Mouse (Mus musculus): ENCODE data around the gene Pfdn5. TPM values are rescaled to one million over a fixed set of nuclear protein-coding genes. Genes with fewer than 3 reads are reported as not detected.
A peak's percentile ranks its signal among the peaks of the same experiment; 100 is the strongest.

Pfdn5 gene
- 172 and 179 TPM in 2 replicates for polyA plus RNA-seq (2015; fragmentation: Nextera tagmentation; extraction: Ambion mirVana)

- under 1% methylated on average over 40 of the region's 40 CpGs for WGBS (ENCODE audit: insufficient replicate concordance)
- peak; percentile 65 for TF ChIP-seq CTCF (IDR thresholded peaks at IDR 0.05; ENCODE audit: low read depth)
- TF ChIP-seq EP300 (IDR thresholded peaks at IDR 0.05; ENCODE audit: low read depth) = no peak
- Histone ChIP-seq H3K4me3 (ENCODE audit: low read depth, low read length) (peak within 1 kb of the TSS; percentile 83), H3K4me1 (ENCODE audit: insufficient read depth) (peaks cover 7% of the 10 kb centered on the region; the same call in 1 of the 2 replicates), H3K36me3 (replicated peaks; ENCODE audit: insufficient read depth, low read length) (peaks cover 29% of the 10 kb centered on the region), H3K27ac (ENCODE audit: low read depth) (peak within 1 kb of the TSS; percentile 55), H3K9me3 (ENCODE audit: low read length) (no peaks in the 10 kb centered on the region), H3K9ac (replicated peaks) (peak within 1 kb of the TSS; percentile 82), H3K27me3 (ENCODE audit: insufficient read depth, low read length) (no peaks in the 10 kb centered on the region), H3K4me2 (ENCODE audit: low read depth, low read length) (peak within 1 kb of the TSS; percentile 79)
- ATAC-seq (peak; percentile 95), DNase-seq (peak; percentile 89)
These were observed at the start of gene Pfdn5 for GRCm38 (mm10) chr15:102326022-102326576. Gene Pfdn5 (plus strand): TSS chr15:102326116.

DNA sequence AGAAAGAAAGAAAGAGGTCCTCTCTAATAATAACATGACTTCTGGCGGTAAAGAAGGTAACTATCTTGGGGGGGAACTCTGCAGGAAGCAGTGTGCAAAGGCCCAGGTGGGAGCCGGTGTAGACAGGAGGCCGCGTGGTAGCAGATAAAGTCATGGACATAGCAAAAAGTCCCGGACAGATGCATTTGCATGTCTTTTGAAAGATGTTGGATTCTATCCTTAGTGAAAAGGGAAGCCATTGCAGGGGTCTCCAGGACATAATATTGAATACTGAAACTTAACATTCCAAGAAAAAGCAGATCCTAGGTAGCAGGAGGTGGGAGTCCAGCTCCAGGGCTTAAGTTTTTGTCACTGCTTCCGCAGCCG lies 47.2 kb upstream of the Pfdn5 start:
- ATAC-seq (no peak), DNase-seq (no peak)
- TF ChIP-seq EP300 (IDR thresholded peaks at IDR 0.05; ENCODE audit: low read depth) (no peak), CTCF (IDR thresholded peaks at IDR 0.05; ENCODE audit: low read depth) (no peak)
- Histone ChIP-seq H3K9me3 (ENCODE audit: low read length) (no peaks in the 10 kb centered on the region), H3K27me3 (ENCODE audit: insufficient read depth, low read length) (0 out of 2 replicates have a peak, but pooled peaks cover 1% of the 10 kb centered on the region), H3K4me2 (ENCODE audit: low read depth, low read length) (peak overlapping the region; percentile 85), H3K4me3 (ENCODE audit: low read depth, low read length) (peak overlapping the region; percentile 69), H3K4me1 (ENCODE audit: insufficient read depth) (peaks cover 27% of the 10 kb centered on the region), H3K27ac (ENCODE audit: low read depth) (peak overlapping the region; percentile 70), H3K9ac (replicated peaks) (peak overlapping the region; percentile 81), H3K36me3 (replicated peaks; ENCODE audit: insufficient read depth, low read length) (peaks cover 7% of the 10 kb centered on the region; the same call in 1 of the 2 replicates)
- 29% methylated on average over 7 of the region's 7 CpGs for WGBS (ENCODE audit: insufficient replicate concordance)

DNA sequence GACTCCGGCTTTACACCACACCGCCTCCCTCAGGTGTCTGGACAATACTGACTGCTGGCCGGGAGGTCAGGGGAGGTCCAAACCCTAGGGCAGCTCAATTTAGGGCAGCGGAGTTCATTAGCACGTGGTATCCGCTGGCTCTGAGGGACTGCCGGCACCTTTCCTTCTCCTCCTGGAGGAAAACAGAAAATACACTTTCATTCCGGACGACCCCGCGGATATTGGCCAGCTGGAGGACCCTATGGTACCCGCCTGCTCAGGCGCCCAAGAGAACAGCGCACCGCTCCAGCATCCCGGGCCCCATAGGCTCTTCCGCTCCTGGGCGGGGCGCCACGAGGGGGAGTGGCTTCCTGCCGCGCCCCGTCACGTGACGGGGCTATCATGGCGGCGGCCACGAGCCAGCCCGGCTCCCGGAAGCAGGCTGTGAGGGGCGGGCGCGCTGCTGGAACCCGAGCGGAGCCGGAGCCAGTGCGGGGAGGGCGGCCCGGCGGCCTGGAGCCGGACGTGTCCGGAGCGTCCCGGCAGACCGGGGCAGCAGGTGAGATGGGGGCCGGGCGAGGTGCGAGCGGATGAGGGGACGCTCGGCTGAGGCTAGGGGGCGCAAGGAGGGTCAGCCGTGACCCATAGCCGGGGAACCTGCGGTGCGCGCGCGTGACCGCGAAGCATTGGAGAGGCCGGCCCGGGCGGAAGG lies 46.7 kb upstream of the Pfdn5 start, which contains the start of gene Mfsd5:
Mfsd5 (plus strand) TSS at position 363 of the 691 bp plus-strand sequence.
- peak; percentile 96 for DNase-seq
- peak; percentile 95 for ATAC-seq
- H3K9me3 ChIP-seq (ENCODE audit: low read length) = no peaks in the 10 kb centered on the region
- H3K9ac ChIP-seq (replicated peaks) = peak within 1 kb of the TSS; percentile 81
- peak within 1 kb of the TSS; percentile 85 for H3K4me2 ChIP-seq (ENCODE audit: low read depth, low read length)
- peak within 1 kb of the TSS; percentile 69 for H3K4me3 ChIP-seq (ENCODE audit: low read depth, low read length)
- peaks cover 27% of the 10 kb centered on the region for H3K4me1 ChIP-seq (ENCODE audit: insufficient read depth)
- H3K27ac ChIP-seq (ENCODE audit: low read depth) = peak within 1 kb of the TSS; percentile 70
- no peaks in the 10 kb centered on the region for H3K27me3 ChIP-seq (ENCODE audit: insufficient read depth, low read length)
- H3K36me3 ChIP-seq (replicated peaks; ENCODE audit: insufficient read depth, low read length) = peaks cover 7% of the 10 kb centered on the region; the same call in 1 of the 2 replicates
- TF ChIP-seq CTCF (IDR thresholded peaks at IDR 0.05; ENCODE audit: low read depth) = peak; percentile 53
- no peak for TF ChIP-seq EP300 (IDR thresholded peaks at IDR 0.05; ENCODE audit: low read depth)
- 1% methylated on average over 56 of the region's 65 CpGs for WGBS (ENCODE audit: insufficient replicate concordance)

- Histone ChIP-seq H3K4me3 (ENCODE audit: low read depth, low read length) (peak overlapping the region; percentile 69), H3K9ac (replicated peaks) (peak overlapping the region; percentile 81), H3K36me3 (replicated peaks; ENCODE audit: insufficient read depth, low read length) (peaks cover 7% of the 10 kb centered on the region; the same call in 1 of the 2 replicates), H3K4me2 (ENCODE audit: low read depth, low read length) (peak overlapping the region; percentile 85), H3K9me3 (ENCODE audit: low read length) (no peaks in the 10 kb centered on the region), H3K27ac (ENCODE audit: low read depth) (peak overlapping the region; percentile 70), H3K27me3 (ENCODE audit: insufficient read depth, low read length) (no peaks in the 10 kb centered on the region), H3K4me1 (ENCODE audit: insufficient read depth) (peaks cover 27% of the 10 kb centered on the region)
- TF ChIP-seq CTCF (IDR thresholded peaks at IDR 0.05; ENCODE audit: low read depth) (no peak), EP300 (IDR thresholded peaks at IDR 0.05; ENCODE audit: low read depth) (no peak)
- peak; percentile 8 for ATAC-seq
- DNase-seq = no peak
- WGBS (ENCODE audit: insufficient replicate concordance) = 20% methylated on average over 13 of the region's 13 CpGs
These were observed 46.0 kb upstream of the Pfdn5 start for GRCm38 (mm10) chr15:102279783-102280520.

DNA sequence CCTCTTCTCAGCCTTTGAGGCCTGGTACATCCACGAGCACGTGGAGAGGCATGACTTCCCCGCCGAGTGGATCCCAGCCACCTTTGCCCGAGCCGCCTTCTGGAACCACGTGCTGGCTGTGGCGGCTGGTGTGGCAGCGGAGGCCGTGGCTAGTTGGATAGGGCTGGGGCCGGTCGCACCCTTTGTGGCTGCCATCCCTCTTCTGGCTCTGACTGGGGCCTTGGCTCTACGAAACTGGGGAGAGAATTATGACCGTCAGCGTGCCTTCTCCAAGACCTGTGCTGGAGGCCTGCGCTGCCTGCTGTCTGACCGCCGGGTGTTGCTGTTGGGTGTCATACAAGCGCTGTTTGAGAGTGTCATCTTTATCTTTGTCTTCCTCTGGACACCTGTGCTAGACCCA lies 45.3 kb upstream of the Pfdn5 start:
- peaks cover 7% of the 10 kb centered on the region; the same call in 1 of the 2 replicates for H3K36me3 ChIP-seq (replicated peaks; ENCODE audit: insufficient read depth, low read length)
- no peak for ATAC-seq
- H3K4me2 ChIP-seq (ENCODE audit: low read depth, low read length) = peak overlapping the region; percentile 85
- no peaks in the 10 kb centered on the region for H3K27me3 ChIP-seq (ENCODE audit: insufficient read depth, low read length)
- DNase-seq = no peak
- no peak overlapping the region for H3K4me3 ChIP-seq (ENCODE audit: low read depth, low read length)
- peaks cover 27% of the 10 kb centered on the region for H3K4me1 ChIP-seq (ENCODE audit: insufficient read depth)
- H3K9ac ChIP-seq (replicated peaks) = no peak overlapping the region
- WGBS (ENCODE audit: insufficient replicate concordance) = 87% methylated on average over 19 of the region's 19 CpGs
- H3K9me3 ChIP-seq (ENCODE audit: low read length) = no peaks in the 10 kb centered on the region
- no peak overlapping the region for H3K27ac ChIP-seq (ENCODE audit: low read depth)
- TF ChIP-seq CTCF (IDR thresholded peaks at IDR 0.05; ENCODE audit: low read depth) (no peak), EP300 (IDR thresholded peaks at IDR 0.05; ENCODE audit: low read depth) (no peak)
